Mouse (Mus musculus) layer of hippocampus, postnatal 36 days (tissue): ENCODE data around the gene Agbl4. TPM values are rescaled to one million over a fixed set of nuclear protein-coding genes. Genes with fewer than 3 reads are reported as not detected.
"Not testable (repeated sequence)": the region's sequence is repeated elsewhere in the genome, so short reads cannot be mapped to it uniquely, and the experiment has no call there.

ENCODE experiments used
- DNase-seq, 2 experiments: peaks; one replicate each; pipeline ENCODE4 v3.0.0; 2022
- total RNA-seq, 2 experiments: library from RNA; stranded (reverse); gene quantifications; 2 replicates each; pipeline ENCODE4 v1.2.3; 2021

Gene Agbl4
- total RNA-seq, 2 experiments from 2014 or later: 12.6 to 13.0 TPM

GRCm38 (mm10) chr4:110916565-110916964, 519.1 kb downstream of the Agbl4 start:
- DNase-seq: peak; percentile 77 to 81

GRCm38 (mm10) chr4:110921013-110921412, 523.6 kb downstream of the Agbl4 start:
- DNase-seq: no peak

DNA sequence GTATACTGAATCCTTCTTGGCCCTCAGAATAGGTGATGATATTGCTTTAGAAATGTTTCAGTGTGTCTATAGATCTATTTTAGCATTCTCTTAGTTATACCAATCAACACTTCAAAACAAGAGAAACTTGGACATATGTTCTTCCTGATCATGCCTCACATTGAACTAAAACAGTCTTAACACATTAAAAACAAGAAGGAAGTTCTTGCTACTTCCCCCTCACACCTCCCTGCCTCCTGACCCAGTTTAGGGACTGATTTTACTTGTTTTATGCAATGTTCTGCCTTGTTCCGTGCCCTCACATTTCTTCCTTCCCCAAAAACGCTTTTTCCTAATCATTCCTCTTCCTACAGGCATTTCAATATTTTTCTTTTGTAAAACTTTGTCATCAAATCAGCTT, 604.2 kb downstream of the Agbl4 start:
- no peak for DNase-seq

DNA sequence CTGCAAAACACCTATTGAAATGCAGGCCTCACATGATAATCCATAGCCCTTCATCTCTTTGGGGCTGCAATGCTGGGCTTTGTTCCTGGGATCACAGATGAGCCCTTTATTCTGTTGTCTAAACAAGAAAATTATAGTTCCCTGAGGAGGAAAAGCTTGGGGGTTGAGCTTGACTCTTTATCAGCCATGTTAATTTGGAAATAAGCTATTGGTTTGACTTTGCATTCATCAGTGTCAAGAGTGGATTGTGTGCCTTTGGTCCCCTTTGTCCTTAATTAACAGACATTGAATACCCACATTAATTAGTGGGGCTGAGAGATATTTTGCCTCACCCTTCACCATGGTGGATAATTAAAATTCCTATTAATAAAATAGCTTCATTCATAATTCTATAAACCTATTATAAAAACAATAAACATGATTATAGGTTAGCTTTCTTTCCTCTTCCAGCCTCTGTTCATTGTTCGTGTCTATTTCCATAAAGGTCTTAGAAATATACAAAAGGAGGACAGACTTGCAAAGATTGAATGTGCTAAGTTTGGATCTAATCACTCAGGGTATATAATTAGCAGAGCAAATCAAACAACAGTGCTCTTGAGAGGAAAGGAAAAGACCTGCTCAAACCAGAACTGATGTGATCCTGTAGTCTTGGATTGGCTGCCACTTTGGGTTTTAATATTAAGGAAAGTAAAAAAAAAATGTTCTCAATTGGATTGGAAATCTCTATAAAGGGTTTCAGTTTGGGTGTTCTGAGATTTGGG, 607.4 kb downstream of the Agbl4 start:
- DNase-seq: no peak

- DNase-seq: peak; percentile 2 to 7
These were observed 621.9 kb downstream of the Agbl4 start for GRCm38 (mm10) chr4:111019376-111019775.

DNA sequence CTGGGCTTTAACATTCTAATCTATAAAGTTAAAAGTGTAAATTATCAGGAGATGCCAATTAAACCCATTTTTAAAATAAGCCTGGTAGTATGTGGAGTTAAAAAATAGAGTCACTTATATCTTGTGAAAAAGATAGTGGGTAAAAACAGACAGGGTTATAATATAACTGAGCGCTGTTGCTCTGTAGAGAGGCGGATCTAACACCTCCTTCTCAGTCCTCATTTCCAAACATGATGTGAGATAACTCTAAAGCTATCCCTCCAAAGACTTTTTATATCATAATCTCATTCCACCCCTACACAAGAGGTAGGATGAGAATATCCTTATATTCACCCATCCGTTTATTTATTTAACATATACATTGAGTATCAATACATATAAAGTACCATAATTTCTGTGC, 669.9 kb downstream of the Agbl4 start:
- DNase-seq: no peak

DNA sequence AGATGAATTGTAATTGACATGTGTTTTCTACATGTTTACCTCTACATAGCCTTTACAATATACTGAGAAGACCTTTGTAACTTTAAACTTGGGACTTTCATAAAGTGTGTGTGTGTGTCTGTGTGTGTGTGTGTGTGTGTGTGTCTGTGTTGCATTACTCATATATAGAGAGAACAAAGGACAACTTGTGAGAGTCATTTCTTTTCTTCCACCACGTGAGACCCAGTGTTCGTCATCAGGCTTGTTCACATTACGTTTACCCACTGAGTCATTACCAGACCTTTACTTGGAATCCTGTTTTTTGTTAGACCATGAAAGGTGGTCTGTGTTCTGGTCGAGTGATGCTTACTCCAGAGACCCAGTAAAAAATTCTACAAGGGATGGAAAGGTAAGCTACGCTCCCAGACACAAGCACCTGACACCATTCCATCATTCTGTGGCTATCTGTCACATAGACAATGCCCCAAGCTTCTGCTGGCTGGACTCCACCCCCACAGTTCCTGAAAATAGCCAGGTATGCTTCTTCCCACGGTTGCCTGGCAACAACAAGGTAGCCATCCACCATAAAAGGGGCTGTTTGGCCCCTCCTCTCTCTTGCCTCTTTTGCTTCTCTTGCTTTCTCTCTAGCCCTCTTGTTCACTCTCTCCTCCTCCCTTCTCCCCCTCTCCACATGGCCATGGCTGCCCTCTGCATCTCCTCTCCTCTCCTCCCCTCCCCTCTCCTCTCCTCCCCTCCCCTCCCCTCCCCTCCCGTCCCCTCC, 676.5 kb downstream of the Agbl4 start:
- DNase-seq: no peak

- no peak for DNase-seq
These were observed 677.3 kb downstream of the Agbl4 start for GRCm38 (mm10) chr4:111074701-111075154.

- no peak for DNase-seq
These were observed 680.3 kb downstream of the Agbl4 start for GRCm38 (mm10) chr4:111077810-111078209.

DNA sequence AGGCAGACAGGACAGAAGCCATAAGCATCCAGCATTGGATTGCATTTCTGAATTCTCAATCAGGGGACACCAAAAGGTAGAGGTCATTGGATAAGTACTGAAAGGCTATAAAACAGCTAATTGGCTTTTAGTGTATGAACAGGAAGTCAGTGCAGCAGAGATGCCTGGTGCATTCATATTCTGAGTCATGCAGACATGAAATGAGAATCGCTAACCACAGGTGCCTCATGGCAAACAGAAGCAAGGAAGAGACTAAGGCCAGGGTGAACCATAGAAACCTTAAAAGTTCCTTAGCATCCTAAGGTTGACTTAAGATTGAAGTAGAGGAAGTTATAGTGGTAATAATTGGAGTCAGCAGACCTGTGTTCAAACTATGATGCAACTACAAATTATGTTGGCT, 687.9 kb downstream of the Agbl4 start:
- no peak for DNase-seq

GRCm38 (mm10) chr4:111136217-111137147, 739.0 kb downstream of the Agbl4 start:
- no peak for DNase-seq

- DNase-seq: no peak
These were observed 750.3 kb downstream of the Agbl4 start for GRCm38 (mm10) chr4:111147748-111148147.

- DNase-seq: no peak
These were observed 758.4 kb downstream of the Agbl4 start for GRCm38 (mm10) chr4:111155859-111156258.

- DNase-seq: peak in 1 of 2 experiments; percentile 3
These were observed 784.0 kb downstream of the Agbl4 start for GRCm38 (mm10) chr4:111181478-111181877.

- DNase-seq: no peak
These were observed 802.6 kb downstream of the Agbl4 start for GRCm38 (mm10) chr4:111200100-111200499.

DNA sequence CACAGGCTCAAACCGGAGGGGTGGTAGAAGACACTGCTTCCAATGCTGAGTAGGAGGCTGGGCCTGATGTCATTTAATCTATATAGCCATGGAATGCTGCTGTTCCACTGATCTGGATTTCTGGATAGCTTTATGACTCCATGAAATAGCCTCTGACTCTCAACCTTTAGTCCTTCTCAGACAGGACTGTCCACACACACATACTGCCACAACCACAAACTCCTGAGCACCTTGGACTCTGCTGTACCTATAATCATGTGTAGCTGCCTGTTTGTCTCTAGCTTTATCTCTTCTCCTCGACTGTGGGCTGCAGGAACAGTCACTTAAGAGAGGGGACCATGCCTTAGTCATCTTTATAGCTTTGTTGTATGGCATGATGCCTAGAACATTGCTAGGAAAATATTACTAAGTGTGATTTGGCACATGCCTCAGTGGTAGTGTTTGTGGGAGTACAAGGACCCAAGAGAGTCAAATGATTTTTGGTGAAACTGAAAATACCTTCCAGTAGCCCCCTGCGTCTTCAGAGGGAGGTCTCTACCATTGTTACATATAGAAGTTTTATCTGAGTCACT, 817.8 kb downstream of the Agbl4 start:
- DNase-seq: no peak

- DNase-seq: not testable (repeated sequence)
These were observed 821.6 kb downstream of the Agbl4 start for GRCm38 (mm10) chr4:111219030-111219429.

- DNase-seq: not testable (repeated sequence)
These were observed 822.1 kb downstream of the Agbl4 start for GRCm38 (mm10) chr4:111219543-111219942.

DNA sequence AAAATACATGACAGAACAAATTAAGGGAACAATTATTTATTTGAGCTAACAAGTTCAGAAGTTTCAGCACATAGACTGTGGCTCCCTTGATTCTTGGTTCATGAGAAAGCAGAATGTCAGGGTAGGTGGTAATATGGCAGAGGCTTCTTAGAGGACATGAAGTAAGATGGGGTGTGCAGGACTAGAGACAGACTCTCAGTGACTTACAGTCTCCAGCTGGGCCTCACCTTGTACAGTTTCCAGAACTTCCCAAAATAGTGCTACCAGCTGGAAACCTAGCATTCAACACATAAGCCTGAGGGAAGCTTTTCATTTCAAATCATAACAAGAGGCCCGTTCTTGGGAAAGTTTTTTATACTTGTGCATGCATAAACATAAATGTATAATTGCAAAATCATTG, 836.4 kb downstream of the Agbl4 start:
- no peak for DNase-seq

DNA sequence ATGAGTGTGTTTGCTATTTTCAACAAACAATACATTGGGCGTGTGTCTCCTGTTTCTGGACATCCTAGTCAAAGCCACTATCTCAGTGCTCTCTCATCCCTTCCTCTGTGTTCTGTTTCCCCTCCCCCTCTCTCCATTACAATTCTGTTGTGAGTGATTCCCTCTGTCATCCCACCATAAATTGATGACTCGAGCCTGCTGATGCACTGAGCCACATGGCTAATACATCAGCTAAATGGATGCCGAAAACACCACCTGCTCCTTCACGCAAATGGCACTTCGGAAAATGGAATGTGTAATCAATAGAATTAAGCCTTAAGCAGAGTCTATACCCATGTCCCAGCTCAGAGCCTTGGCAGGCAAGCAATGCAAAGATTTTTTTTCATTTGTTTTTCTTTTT, 854.5 kb downstream of the Agbl4 start:
- peak in 1 of 2 experiments; percentile 3 for DNase-seq

DNA sequence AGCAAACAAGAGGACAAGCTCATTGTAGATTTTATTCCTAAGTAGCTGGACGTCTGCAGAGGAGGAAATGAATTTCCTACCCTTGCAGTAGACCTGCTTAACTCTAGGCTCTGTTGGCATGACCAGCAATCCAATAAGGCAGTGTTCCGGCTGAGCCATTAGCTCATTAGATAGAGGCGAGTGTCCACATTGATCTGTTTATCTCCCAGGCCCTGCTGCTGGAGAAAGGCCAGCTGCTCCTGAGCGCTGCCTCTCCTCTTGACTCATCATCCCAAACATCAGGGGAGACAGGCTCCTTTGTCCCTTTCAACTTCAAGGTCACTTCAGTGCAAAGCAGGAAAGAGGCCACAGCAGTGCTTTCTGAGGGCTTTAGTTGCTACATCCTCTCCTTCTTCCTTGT, 858.0 kb downstream of the Agbl4 start:
- DNase-seq: no peak

DNA sequence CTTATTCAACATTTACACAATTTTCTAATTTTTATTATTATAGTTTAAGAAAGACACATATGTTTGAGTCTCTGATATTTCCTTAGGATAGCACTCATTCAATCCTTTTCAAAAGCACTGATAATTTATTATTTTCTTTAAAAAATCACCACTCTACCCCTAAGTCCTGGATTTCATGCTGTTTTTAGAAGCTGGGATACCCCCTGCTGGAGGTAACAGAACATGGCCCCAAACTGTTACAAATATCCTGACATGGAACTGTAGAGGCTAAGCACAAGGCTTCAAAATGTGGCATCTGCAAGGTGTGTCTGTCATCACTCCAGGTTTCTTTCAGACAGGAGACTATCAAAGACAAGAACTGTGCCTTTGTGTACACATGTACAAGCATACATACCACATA, 859.5 kb downstream of the Agbl4 start:
- DNase-seq: no peak
